Mouse (Mus musculus) large intestine, adult 2 months (tissue): ENCODE results near the gene Mrps31. TPM values are rescaled to one million over a fixed set of nuclear protein-coding genes. Genes with fewer than 3 reads are reported as not detected.

Experiments
- DNase-seq: peaks from one replicate; pipeline ENCODE4 v3.0.0-alpha.2; 2012; ENCODE audit warnings: low read depth, low spot score
- WGBS: fragments of 180-500 bp; shearing (Covaris S2); methylation state at CpG from one replicate; pipeline ENCODE4 v1.1.7; 2018; 5-methylcytosine and 5-hydroxymethylcytosine counted together
- polyA plus RNA-seq: library from polyadenylated mRNA; depleted of rRNA; stranded (reverse); fragments of >200 nt; gene quantifications from 2 replicates; pipeline ENCODE4 v1.2.3, GENCODE M21; 2012; rRNA removed

Mrps31 gene
- 10.9 and 13.9 TPM in 2 replicates for polyA plus RNA-seq

- peak; percentile 90 for DNase-seq
- WGBS: under 1% methylated on average over 25 of the region's 25 CpGs
These were observed at the start of gene Mrps31 for GRCm38 (mm10) chr8:22411282-22411702. Mrps31 (plus strand) TSS chr8:22411361.

GRCm38 (mm10) chr8:22376311-22376710 is 34.9 kb upstream of the Mrps31 start:
- WGBS: 95% methylated on average over 5 of the region's 5 CpGs
- no peak for DNase-seq

- DNase-seq: no peak
- 65% methylated on average over 5 of the region's 5 CpGs for WGBS
These were observed 34.3 kb upstream of the Mrps31 start for GRCm38 (mm10) chr8:22376903-22377302.

GRCm38 (mm10) chr8:22380934-22381333 is 30.2 kb upstream of the Mrps31 start:
- no peak for DNase-seq
- 88% methylated on average over 11 of the region's 11 CpGs for WGBS

- 85% methylated on average over 19 of the region's 19 CpGs for WGBS
These were observed 28.2 kb upstream of the Mrps31 start for GRCm38 (mm10) chr8:22382824-22383595.

GRCm38 (mm10) chr8:22385158-22385557 is 26.0 kb upstream of the Mrps31 start:
- 96% methylated on average over 6 of the region's 6 CpGs for WGBS
- DNase-seq: no peak

More at GRCm38 (mm10) chr8:22382824-22383595, 28.2 kb upstream of the Mrps31 start:
- DNase-seq: no peak

- 84% methylated on average over 10 of the region's 10 CpGs for WGBS
- DNase-seq: no peak
These were observed 21.3 kb upstream of the Mrps31 start for GRCm38 (mm10) chr8:22389874-22390273.

GRCm38 (mm10) chr8:22390766-22391463 is 20.2 kb upstream of the Mrps31 start:
- DNase-seq: no peak
- 64% methylated on average over 8 of the region's 8 CpGs for WGBS

GRCm38 (mm10) chr8:22394471-22394870 is 16.7 kb upstream of the Mrps31 start:
- DNase-seq: no peak
- WGBS: 37% methylated on average over 4 of the region's 4 CpGs

GRCm38 (mm10) chr8:22395256-22395655 is 15.9 kb upstream of the Mrps31 start:
- DNase-seq: no peak
- WGBS: 91% methylated on average over 8 of the region's 8 CpGs

GRCm38 (mm10) chr8:22397811-22398141 is 13.4 kb upstream of the Mrps31 start:
- no peak for DNase-seq
- WGBS: 1% methylated on average over 13 of the region's 13 CpGs

- WGBS: under 1% methylated on average over 77 of the region's 77 CpGs
- DNase-seq: no peak
These were observed 12.8 kb upstream of the Mrps31 start, which contains the start of gene Slc25a15 for GRCm38 (mm10) chr8:22398142-22398951. Slc25a15 (minus strand) TSS chr8:22398597.

GRCm38 (mm10) chr8:22399285-22399880 is 11.8 kb upstream of the Mrps31 start:
- no peak for DNase-seq
- 71% methylated on average over 8 of the region's 8 CpGs for WGBS

- WGBS: 92% methylated on average over 4 of the region's 4 CpGs
- no peak for DNase-seq
These were observed 10.6 kb upstream of the Mrps31 start for GRCm38 (mm10) chr8:22400593-22400992.

GRCm38 (mm10) chr8:22403235-22403634 is 7.9 kb upstream of the Mrps31 start:
- WGBS: 82% methylated on average over 2 of the region's 2 CpGs
- DNase-seq: no peak

- WGBS: 71% methylated on average over 6 of the region's 6 CpGs
- DNase-seq: no peak
These were observed 5.4 kb upstream of the Mrps31 start for GRCm38 (mm10) chr8:22405733-22406132.

GRCm38 (mm10) chr8:22410688-22411281 is 376 bp upstream of the Mrps31 start:
- WGBS: 12% methylated on average over 16 of the region's 16 CpGs
- no peak for DNase-seq

- WGBS: 3% methylated on average over 8 of the region's 8 CpGs
- no peak for DNase-seq
These were observed 810 bp downstream of the Mrps31 start for GRCm38 (mm10) chr8:22411971-22412370.
